Mouse (Mus musculus) olfactory bulb, adult 2 months (tissue): ENCODE results near the gene Atxn7l3.

Experiments
- CTCF ChIP-seq: fragments of 200-500 bp; IDR thresholded peaks from 2 replicates; pipeline ENCODE4 v1.5.1; 2012; ENCODE audit warnings: low read depth, mild to moderate bottlenecking, low read length, moderate library complexity; ENCODE audit not compliant: insufficient read depth
- POLR2A ChIP-seq: fragments of 200-500 bp; IDR thresholded peaks from 2 replicates; pipeline ENCODE4 v1.6.1; 2012; ENCODE audit warnings: mild to moderate bottlenecking, low read depth, low read length, moderate library complexity; ENCODE audit not compliant: insufficient read depth

DNA sequence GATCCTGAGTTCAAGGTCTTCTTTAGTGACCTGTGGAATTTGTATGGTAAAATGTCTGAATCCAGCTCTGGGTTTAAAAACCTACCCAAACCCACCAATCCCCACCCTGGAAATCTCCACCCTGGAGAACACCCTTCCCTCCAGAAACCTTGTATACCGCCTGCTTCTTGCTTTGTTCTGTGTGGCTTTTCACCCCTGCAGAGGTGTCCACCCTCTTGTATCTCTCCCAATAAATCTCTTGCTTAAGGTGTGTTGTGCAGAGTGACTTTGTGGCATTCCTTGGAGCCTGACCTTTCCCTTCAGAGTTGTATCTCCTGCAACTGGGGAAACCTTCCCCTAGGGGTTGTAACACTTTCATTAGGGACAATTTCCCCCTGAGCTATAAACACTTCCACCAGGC, 41.5 kb upstream of the Atxn7l3 start:
- no peak for TF ChIP-seq CTCF
- TF ChIP-seq POLR2A = no peak
